Mouse (Mus musculus) frontal cortex, postnatal 25 days (tissue): ENCODE data around the gene Il1r1.

Experiments
- DNase-seq, 2 experiments: peaks; one replicate each; pipeline ENCODE4 v3.0.0; 2022; ENCODE audit warnings: low spot score in 2 of 2

Gene Il1r1

DNA sequence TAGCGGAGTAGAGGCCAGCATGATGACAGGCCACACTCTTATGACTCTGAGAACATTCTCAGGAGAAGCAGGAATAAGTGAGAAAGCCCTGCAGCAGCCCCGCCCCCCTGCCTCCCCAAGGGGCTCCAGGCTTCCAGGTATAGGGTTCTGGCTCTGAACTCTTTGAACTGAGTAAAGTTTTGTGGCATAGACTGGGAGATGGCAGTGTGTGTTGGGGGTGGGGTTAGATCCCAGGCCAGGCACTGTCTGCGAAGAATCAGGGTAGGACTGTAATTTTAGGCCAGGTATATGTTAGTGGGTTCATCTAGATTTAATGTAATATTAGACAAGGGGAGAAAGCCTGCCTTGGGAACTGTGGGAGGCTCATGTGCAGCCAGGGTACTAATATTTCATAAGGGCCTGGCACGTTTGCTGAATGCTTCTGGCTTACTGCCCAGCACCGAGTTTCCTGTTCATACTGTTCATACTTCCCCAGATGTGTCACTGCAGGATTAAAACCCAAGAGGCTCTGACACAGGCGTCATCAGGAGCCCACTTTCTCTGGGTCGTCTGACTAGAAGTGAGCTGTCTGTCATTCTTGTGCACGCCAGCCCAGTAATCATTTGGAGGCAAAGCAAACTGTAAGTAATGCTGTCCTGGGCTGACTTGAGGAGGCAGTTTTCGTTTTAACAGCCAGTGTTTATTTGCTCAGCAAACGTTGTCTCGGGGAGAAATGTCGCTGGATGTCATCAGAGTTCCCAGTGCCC is at the start of gene Il1r1:
Gene Il1r1, plus strand, starts transcription at position 542 of the 746 bp plus-strand sequence.
- DNase-seq: no peak

DNA sequence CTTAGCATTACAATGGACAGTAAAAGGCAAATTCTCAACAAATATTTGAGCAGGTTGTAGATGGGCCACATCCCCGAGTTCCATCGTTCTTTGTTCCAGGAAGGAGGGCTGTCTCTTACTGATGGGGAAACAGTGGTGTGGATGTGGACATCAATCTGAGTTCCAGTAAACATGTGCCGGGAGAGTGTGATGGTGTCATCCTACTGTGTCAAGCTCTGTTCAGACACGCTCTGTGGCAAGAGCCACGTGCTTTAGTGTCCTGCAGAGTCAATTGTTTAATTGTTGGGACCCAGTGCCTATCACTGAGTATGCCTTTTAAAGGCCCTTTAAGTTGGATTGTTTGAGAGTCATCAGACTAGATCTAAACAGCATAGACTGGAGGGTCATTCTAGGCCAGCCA is 49.8 kb upstream of the Il1r1 start:
- no peak for DNase-seq

DNA sequence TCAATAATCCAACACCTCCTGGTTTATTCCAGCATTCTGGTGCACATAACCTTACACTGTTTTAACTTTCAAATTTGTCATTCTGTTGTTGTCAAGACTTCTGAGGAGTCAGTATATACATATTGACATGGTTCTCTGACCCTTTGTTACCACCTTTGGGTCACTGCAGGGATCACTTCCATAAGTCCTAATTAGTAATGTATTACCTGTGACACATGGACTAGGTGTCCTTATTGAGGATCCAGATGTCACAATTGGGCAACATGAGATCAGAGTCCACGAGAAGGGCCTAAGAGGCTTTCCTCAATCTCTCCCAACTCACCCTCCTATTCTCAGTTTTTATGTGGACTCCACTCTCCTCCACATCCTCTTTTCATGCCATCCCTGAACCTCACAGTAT is 49.1 kb upstream of the Il1r1 start:
- DNase-seq: no peak

DNA sequence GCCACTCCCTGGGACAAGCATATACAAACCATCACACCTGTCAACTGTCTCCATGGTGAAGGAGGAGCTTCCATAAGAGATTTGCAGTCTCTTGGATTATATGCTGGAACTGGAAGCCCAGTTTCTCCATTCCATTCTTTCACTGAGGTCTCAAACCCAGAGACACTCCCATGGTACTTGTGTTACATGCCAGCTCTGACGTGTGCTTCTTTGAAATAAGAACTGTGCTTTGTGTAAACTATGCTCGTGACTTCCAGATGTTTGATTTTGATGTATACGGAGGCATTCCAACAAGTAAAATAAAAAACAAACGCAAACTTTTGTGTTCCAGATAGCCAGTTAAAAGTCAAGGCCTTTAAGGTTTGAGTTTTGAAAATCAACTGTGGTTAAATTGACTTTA is 45.8 kb upstream of the Il1r1 start:
- no peak for DNase-seq

DNA sequence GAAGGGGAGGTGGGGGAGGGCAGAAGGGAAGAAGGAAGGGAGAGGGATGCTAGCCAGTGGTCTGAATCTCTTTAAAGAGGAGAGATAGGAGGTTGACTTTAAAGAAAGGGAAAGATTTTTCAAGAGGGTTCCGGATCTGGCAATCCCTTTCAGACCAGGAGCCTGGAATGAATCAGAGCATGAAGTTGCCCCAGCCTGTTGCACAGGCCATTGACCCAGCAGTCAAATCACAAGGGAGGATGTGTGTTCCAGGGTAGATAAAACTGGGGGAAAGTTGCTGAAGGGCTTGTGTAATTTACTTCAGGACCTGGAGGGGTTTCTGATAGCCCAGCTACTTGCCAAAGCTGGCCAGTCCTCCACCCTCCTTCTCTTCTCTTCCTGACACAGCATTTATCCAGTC is 45.4 kb upstream of the Il1r1 start:
- no peak for DNase-seq

DNA sequence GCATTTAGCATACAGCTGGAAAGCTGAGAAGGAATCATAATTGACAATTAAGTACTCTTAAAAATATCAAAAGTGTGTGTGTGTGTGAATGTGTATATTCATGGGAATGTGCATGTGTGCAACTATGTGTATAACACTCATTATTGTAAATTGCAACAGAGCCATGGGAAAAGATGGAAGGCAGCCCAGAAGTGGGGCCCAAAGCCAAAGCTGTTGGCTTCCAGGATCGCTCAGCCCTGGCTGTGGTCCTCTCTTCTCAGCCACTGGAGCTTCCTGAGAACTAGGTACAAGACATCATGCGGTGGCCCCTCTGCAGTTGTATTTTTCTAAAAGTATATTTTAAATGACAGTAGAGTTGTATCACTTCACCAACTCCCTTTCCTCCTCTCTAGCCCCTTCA is 44.0 kb upstream of the Il1r1 start:
- DNase-seq: no peak

DNA sequence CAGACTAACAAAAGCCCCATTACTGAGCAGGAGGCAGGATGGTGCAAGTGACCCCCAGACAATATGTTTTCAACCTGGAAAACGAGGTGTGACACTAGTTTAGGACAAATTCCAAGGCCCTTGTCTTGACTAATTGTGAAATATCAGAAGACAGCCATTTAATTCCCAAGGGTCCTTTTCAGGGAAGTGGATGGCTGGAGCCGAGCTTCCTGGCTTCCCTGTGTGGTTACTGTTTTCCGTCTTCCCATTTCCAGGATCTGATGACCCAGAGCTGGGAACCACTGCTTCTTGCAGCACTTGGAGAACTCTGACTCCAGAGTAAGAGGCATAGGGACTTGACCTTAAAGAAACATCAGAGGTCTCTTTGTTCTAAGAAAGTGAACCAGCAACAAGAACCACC is 43.2 kb upstream of the Il1r1 start:
- no peak for DNase-seq

DNA sequence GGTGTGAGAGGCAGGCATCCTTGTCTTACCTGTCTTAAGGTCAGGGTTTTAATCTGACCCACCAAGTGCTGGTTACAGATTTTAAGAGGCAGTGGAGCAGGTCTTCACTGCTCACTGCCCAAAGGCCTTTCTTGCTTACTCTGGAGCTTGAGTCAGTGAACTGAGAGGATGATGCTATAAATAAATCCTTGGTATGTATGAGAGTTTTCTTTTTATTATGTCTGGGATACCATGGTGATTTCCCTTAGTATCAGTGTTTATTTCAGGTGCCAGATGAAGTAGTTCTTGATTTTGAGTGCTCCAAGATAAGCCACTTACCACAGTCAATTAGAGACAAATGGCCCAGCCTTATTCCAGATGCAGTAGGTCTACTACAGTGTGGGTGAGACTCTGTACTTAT is 41.5 kb upstream of the Il1r1 start:
- no peak for DNase-seq

DNA sequence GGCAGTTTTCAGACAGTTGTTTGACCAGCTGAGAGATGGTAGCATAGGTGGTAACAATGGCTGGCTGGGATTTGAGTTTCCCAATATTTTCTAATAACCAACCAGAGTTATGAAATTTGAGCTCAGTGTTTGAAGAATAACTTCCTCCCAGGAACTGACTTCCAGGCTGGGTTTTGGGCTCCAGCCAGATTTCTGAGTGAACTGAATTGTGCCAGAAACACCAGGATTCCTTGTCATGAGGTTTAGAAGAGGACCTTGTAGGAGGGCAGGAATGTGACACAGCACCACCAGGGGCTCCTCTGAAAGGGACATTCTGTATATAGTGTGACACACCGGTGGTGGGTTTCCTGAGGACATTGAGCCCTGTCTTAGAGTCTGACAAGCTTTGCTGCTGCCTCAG is 36.9 kb upstream of the Il1r1 start:
- DNase-seq: no peak

DNA sequence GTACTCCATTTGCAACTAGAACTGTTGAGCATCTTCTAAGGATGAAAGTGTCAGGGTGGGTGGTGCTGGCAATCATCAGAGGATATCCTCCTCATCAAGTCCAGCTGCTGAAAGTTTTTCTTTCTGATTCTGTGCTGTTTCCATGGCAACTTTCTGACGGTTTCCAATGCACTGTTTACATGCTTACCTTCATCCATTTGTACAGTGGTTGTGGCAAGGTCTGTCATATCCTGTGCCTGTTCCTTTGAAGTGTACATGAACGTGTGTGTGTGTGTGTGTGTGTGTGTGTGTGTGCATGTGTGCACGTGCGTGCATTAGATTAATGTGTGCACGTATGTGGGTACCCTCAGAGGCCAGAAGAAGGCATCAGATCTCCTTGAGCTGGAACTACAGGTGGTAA is 34.9 kb upstream of the Il1r1 start:
- no peak for DNase-seq

DNA sequence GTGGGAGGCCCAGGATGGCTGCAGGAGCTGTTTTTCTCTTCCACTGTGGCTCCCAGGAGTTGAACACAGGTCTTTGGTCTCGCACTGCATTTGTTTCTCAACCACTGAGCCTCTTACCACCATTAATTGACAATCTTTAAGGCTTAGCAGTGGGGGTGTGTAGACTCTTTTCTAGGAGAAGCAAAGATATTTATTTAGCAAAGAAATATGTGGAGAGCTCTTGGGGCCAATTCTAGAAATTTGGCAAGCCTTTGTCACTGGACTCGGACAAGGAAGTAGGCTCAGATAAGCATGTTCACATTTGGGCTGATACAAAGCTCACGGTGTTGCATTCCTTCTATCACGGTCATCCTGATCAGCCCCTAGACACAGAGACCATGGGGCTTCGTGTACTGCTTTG is 34.0 kb upstream of the Il1r1 start:
- DNase-seq: no peak

DNA sequence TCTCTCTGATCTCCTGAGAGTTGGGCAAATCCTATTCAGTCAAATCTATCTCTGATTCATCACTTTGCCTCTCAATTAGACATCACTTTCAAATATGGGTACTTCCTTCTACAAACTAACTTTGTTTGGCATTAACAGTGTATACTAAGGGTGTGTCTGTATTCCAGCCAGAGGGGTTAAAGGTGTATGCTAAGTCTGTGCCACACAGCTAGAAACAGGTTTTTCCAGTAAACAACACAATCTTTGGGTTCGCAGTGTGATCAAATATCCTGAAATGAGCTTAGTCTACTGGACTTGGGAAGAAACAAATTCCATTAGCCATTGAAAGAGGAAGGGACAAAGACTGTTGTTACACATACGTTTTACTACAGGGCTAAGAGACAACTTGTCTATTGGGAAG is 30.6 kb upstream of the Il1r1 start:
- no peak for DNase-seq

DNA sequence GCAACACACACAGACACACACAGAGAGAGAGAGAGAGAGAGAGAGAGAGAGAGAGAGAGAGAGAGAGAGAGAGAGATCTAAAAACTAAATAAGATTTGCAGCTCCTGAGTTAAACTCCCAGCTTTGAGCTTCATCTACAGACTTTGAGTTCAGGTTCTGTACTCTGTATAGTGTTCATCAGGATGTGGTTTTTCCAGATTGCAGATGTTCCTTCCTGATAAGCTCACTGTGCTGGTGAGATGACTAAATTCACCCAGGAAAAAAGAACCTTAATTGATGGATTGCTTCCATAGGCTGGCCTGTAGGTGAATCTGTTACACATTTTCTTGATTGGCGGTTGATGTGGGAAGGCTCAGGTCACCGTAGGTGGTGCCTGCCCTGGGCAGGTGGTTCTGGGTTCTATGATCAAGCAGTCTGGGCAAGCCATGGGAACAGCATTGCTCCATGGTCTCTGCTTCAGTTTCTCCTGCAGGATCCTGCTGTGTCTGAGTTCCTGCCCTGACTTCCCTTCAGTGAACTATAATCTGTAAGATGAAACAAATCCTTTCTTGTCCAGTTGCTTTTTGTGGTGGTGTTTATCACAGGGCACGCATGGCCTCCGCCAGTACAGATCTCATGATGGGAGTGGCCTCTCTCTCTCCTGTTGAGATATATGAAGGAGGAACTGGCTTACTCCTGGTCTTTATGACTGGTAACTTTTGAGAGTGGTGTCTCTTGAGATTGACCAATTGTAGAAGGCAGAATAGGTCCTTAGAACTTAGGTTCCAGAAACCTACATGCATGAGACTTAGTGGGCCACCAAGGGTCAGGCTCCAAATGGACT is 11.3 kb upstream of the Il1r1 start:
- DNase-seq: no peak

DNA sequence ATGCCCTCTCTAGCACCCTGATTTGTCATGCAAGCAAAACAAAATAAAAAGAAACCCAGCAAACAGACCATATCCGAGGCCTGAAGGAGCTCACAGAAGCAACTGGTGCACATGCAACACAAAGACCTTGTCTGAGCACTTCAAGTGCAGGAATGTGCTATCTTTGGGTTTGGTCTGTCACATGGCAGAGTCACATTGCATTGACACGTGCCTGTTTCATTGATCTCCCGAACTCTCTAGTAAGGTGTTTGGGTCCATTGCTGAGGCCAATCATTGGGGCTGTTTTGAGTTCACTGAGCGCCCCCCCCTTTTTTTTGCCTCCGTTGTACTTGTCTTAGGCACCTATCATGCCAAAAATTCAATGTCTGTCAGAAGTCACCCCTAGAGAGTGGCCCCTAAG is 7.4 kb upstream of the Il1r1 start:
- DNase-seq: no peak

DNA sequence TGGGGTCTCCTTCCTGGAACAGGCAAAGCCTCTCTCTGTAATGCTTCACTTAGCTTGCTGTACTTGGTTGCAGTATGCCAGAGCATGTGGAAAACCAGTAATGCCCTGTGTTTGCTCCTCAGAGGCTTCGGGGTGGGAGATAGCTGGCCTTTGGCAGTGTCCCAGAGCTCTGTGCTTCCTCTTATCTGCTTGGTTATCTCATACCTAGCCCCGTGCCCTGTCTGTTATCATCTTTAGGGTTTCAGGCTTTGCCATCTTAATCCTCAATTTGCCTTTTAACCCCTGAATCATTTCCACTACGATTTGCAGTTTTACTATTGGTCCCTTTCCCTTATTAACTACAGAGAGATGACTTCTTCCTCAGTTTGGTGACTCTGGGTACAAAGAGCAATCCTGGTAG is 6.3 kb upstream of the Il1r1 start:
- no peak for DNase-seq

DNA sequence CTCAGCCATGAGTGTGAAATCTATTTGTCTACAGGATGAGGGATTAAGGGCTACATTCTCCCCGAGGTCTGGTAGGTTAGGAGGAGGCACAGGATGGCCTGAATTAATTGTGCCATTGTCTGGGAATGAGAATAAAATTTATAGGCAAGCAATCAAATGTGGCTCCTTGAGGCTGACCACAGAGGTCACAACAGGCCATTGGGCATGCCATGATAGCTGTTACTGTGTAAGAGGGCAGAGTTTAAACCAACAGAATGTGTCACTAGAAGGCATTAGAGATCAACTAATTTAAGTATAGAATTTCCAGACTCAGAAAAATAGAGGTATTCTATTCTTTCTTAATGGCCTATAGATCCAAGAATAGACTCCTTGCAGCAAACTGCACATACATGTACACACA is 4.3 kb upstream of the Il1r1 start:
- DNase-seq: no peak

DNA sequence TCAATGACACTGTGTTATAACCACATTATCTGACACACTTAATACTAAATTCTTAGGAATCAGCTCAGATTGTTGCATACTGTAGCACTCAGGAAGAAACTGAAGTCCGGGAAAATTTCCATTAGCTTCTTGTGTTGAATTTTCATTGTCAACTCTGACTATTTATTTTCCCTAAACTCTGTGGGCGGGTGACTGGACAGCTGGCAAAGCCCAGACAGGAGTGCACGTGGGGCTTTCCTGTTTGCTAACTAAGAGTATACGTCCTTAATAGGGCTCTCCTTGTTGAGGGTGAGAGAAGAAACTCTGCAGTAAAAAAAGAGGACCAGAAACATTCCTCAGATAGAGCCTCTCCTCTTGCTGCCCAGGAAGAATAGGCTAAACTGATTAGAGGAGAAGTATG is 3.0 kb upstream of the Il1r1 start:
- no peak for DNase-seq

DNA sequence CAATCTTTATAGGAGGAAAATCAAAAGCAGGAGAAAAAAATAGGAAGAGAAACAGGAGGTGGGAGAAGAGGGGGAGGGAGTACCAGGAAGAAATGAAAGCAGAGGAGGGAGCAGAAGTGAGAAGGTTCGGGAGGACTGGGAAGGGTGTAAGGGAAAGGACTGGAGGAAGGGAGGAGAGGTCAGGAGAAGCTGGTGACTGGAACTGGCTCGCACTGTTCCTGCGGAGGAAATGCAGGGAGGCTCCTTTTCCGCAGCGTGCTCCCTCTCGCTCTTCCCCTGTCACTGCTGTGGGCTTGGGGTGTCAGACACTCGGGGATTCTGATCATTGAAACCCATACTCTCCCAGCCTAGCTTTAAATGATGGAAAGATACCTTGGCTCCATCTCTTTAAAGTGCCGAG is 2.2 kb upstream of the Il1r1 start:
- no peak for DNase-seq

DNA sequence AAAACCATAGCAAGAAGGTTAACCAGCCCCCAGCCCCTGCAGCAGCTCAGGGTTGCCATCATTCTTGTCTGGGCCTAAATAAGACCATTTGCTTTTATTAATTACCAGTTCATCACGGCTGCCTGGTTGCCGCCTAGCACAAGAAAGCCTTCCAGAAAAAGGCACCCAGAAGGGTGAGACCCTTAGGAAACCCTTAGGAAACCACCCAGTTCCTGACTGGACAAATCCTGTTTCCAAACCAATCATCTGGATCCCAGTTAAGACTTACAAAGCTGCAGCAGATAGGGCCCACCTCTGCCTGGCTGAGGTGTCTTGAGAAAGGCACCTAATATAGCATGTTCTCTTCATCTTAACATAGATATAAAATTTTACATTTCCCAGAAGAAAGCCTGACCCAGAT is 1.3 kb upstream of the Il1r1 start:
- DNase-seq: no peak

DNA sequence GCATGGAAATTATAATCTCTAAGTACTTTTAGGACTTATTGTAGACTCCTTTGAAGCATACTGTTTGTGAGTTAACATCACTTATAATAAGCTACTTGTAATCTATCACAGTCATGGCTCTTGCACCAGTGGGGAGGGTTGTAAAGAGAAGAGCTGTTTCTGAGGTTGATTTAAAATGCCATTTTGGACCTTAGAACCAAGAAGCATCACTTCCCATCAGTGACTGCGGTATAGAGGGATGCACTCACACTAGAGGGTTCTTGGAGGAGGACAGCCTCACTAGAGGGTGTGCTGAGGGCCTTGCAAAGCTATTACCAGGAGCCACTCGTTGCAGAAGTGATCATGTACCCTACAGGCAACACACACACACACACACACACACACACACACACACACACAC is 700 bp downstream of the Il1r1 start:
- DNase-seq: no peak

DNA sequence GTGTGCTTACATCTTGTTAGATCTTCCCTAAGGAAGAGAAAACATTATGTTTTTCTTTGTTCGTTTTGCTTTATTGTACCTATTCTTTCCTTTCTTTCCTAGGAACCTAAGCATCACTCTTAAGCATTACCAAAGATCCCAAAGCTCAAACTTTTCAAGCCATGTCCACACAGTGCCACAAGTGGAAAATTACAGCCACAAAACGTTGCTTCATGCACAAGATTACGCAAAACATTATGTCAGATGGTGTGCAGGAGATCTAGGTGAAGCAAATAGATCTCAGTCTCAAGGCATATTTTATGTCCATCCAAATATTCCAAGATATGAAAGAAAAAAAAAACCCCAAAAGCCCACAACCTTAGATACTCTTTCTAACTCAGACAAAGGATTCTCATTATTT is 4.2 kb downstream of the Il1r1 start:
- no peak for DNase-seq

DNA sequence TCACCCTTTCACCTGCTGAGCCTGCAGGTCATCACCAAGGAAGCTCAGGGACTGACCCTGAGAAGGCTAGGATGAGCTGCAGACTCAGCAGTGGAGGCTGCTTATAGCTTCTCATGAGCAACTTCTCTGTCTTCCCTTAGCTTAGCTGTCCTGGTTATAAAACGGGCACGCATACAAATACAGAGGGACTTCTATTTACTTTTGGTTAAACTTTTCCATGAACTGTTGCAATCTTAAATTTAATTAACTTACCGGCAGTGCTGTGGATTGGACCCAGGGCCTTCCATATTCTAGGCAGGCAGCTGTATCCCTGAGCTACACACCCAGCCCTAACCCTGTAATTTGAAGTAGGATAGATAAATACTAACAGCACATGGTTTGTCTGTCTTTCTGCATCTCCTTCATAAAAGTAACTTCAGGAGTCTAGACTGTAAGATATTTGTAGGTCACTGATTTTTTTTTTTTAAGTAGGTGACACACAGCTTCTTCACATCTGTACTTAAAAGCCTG is 4.9 kb downstream of the Il1r1 start:
- no peak for DNase-seq

DNA sequence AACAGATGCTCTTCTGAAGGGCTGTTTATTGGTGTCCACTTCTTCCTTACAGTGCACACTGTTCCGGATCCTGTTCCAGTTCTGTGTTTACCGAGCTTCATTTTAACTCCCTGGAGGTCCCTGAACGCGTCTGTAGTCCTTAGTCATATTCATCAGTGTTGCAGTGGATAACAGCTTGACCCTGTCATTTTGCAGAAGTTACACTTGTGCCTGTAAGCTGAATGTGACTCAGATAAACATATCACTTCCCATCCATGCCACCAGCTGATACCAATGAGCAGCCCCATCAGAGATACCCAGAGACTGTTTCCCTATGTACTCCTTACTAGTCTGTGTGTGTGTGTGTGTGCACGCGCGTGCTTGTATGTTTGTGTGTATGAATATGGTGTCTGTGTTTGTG is 5.5 kb downstream of the Il1r1 start:
- DNase-seq: no peak
